Mouse (Mus musculus): Measurements from ENCODE around the gene Ormdl1.

DNA sequence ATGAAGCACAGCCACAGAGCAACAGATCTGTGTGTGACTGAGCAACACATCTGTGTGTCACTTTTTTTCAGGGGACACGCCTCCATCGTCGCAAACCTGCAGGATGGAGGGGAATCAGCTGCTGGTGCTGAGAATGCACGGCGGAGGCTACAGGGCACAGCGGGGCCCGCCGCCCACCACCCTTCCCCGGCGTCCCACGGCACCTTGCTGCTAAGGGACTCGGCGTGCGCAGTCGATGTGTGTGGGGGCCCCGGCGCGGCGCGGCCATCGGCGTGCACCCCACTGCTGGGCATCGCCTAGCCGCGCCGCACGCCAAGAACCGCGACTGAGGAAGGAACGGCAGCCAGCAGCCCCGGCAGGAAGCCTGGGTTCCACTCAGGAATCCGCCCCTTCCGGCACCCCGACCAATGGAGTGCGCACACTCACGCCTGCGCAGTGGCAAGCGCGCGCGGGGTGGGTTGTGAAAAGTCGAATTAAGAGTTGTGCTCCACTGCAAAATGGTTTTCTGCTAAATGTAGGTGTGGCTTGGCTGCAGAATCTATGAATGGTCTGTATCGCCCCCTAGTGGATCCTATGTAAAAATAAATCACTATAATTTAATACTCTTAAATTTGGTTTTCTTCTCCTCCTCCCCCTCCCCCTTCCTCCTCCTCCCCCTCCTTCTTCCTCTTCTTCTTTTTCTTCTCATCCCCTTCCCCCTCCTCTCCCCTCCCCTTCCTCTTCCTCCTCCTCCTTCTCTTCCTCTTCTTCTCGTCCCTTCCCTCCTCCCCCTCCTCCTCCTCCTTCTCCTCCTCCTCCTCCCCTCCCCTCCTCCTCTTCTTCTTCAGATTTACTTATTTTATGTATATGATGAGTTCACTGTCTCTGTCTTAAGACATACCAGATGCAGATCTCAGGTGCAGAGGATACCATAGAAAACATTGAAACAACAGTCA is 55.7 kb downstream of the Ormdl1 start, which contains the start of the genes Asdurf, Gm28551 and Asnsd1:
- TF ChIP-seq CTCF (IDR thresholded peaks at IDR 0.05; ENCODE audit: control insufficient read depth, insufficient read depth, insufficient replicate concordance, low read depth, low read length) (no peak), POLR2A (IDR thresholded peaks at IDR 0.05; ENCODE audit: control insufficient read depth, low read depth, low read length) (peak; percentile 91)
